Mouse (Mus musculus) lung, postnatal 14 days (tissue): ENCODE results near the gene Gsdma.

ENCODE experiments used
- DNase-seq: peaks from one replicate; pipeline ENCODE4 v3.0.0; 2021

The Gsdma gene

DNA sequence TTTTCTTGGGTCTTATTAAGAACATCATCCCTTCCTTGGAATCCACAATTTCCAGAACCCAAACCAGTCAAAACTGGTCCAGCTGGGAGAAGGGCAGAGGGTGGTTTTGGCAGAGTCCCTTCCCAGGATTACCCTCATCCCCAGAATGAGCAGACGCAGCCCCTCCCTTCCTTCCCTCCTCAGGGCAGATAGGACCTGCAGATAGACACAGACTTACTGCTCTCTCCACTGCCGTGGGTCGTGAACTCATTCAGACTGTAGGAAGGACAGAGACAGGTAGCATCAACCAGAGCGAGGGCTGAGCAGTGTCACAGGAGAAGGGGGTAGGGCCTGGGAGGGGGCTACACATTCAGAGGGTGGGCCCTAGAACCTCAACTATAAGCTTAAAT, 46.9 kb downstream of the Gsdma start:
- no peak for DNase-seq

GRCm38 (mm10) chr11:98712009-98712408, 47.9 kb downstream of the Gsdma start:
- DNase-seq = peak; percentile 40

DNA sequence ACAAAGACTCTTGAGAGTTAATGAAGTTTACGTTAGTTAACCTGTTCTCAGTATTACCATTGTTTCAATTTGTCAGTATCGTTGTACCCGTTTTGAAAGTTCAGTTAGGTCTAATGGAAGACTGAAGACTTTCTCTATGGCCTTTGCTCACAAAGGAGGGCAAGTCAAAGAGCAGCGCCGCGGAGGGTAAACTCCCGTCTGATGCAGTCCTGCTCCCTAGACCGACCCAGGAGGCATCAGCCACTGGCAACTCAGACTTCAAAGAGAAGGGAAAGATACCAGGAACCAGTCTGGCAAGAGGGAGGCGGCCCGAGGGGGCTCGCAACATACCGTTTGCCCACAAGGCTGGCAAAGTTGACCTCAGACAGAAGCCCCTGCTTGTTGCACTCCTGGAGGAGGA, 49.6 kb downstream of the Gsdma start:
- DNase-seq = no peak

DNA sequence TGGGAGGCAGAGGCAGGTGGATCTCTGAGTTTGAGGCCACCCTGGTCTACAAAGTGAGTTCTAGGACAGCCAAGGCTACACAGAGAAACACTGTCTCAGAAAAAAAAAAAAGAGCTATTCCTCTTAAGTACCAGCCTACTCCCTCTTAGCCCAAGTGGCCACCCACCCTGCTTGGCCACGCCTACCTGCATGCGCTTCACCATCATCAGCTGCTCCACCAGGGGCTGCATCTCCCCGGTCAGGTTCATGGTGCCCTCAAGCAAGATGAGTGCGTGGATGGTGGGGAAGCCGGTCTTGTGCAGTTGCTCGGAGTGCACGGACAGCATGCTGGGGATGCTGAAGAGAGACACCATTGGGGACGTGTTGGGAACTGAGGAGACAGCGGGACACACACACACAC, 51.8 kb downstream of the Gsdma start:
- DNase-seq = no peak

DNA sequence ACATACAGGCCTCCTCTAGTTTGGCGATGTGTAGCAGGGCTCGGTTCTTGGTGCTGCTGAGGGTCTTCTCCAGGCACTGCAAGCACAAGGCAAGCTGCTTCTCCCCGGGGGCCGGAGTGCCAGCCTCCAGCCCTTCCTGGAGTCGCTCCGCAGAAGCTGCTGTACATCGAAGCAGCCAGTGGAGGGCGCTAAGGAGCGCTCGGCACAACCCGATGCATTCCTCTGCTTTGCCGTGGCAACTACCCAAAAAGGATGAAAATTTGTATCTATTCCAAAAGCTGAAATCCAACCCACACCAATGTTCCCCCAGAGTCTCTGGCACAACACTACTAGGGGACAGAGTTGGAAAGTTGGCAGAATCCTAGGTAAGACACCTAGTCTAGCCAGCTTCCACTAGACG, 53.8 kb downstream of the Gsdma start:
- DNase-seq = peak; percentile 80

- no peak for DNase-seq
Measured at GRCm38 (mm10) chr11:98720756-98721155, 56.6 kb downstream of the Gsdma start.

DNA sequence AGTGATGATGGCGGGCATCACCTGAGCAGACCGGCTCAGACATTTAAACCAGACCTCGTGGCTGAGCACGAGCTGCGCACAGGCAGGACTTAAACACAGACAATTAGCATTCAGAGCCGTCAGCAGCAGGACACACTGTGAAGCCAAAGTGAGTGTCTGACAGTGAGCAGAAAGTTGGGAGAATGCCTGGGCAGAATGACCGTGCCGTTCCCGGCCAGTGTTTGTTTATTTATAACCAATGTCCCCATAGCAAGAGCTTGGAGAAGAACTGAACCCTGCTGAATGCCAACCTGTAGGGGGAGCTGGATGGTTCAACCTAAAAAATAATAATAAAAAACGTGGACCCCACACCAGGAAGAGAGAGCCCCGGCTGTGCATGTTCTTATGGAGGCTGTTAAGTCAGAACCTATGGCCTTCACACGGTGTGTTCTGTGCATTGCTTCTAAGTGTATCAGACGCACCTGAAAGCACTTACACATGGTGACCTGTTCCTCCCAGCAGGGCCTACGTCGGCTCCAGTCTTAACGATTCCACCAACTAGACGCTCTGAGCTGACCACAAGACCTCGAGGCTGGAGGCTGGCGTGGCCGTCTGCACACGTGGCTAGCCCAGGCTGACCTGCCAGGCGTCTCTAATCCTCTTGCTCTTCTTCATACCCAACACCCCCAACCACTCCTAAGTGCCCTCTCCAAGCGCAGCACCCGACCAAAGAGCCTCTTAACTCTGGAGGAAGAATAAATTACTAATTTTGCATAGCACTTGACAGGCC, 57.5 kb downstream of the Gsdma start:
- peak; percentile 80 for DNase-seq

GRCm38 (mm10) chr11:98723098-98723497, 58.9 kb downstream of the Gsdma start:
- DNase-seq = no peak

DNA sequence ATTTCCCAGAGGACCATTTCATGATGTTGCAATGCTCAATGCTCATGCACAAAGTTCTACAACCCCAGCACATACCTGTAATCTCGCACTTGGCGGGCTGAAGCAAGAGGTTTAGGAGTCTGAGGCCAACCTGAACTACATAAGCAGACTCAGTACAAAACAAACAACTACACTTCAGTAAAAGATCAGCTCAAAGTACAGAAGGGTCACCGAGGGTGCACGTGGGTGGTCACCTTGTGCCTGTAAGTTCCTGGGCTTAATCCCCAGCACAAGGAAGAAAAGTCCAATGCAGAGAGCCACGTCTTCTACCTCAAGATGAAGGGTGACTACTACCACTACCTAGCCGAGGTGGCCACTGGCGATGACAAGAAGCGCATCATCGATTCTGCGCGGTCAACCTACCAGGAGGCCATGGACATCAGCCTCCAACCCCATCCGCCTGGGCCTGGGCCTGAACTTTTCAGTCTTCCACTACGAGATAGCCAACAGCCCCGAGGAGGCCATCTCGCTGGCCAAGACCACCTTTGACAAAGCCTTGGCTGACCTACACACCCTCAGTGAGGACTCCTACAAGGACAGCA, 61.9 kb downstream of the Gsdma start:
- DNase-seq = no peak
